Mouse (Mus musculus): ENCODE results near the gene Uchl1.

The Uchl1 gene

GRCm38 (mm10) chr5:66710445-66711019 lies 34.6 kb downstream of the Uchl1 start:
- DNase-seq (ENCODE audit: low read depth, low spot score), result no peak

GRCm38 (mm10) chr5:66712801-66713200 lies 36.9 kb downstream of the Uchl1 start:
- DNase-seq (ENCODE audit: low read depth, low spot score), result no peak

- DNase-seq (ENCODE audit: low read depth, low spot score), result no peak
These were observed 39.6 kb downstream of the Uchl1 start for GRCm38 (mm10) chr5:66715498-66715931.

GRCm38 (mm10) chr5:66717931-66718330 lies 42.0 kb downstream of the Uchl1 start:
- DNase-seq (ENCODE audit: low read depth, low spot score), result peak; percentile 31

GRCm38 (mm10) chr5:66718413-66718812 lies 42.5 kb downstream of the Uchl1 start:
- DNase-seq (ENCODE audit: low read depth, low spot score), result peak; percentile 51

GRCm38 (mm10) chr5:66718880-66719279 lies 43.0 kb downstream of the Uchl1 start:
- DNase-seq (ENCODE audit: low read depth, low spot score), result no peak

- DNase-seq (ENCODE audit: low read depth, low spot score), result peak; percentile 85
These were observed 45.0 kb downstream of the Uchl1 start for GRCm38 (mm10) chr5:66720921-66721320.

- DNase-seq (ENCODE audit: low read depth, low spot score), result no peak
These were observed 46.7 kb downstream of the Uchl1 start for GRCm38 (mm10) chr5:66722586-66722985.

- peak; percentile 29 for DNase-seq (ENCODE audit: low read depth, low spot score)
These were observed 47.1 kb downstream of the Uchl1 start for GRCm38 (mm10) chr5:66723037-66723436.

- DNase-seq (ENCODE audit: low read depth, low spot score), result no peak
These were observed 47.7 kb downstream of the Uchl1 start for GRCm38 (mm10) chr5:66723626-66724025.

GRCm38 (mm10) chr5:66729306-66729705 lies 53.4 kb downstream of the Uchl1 start:
- DNase-seq (ENCODE audit: low read depth, low spot score), result no peak

- peak; percentile 89 for DNase-seq (ENCODE audit: low read depth, low spot score)
These were observed 54.9 kb downstream of the Uchl1 start for GRCm38 (mm10) chr5:66730621-66731301.

GRCm38 (mm10) chr5:66731302-66731697 lies 55.4 kb downstream of the Uchl1 start:
- DNase-seq (ENCODE audit: low read depth, low spot score), result no peak

GRCm38 (mm10) chr5:66733556-66733955 lies 57.7 kb downstream of the Uchl1 start:
- DNase-seq (ENCODE audit: low read depth, low spot score), result no peak

Data from ZHBTc4 (cell line).